Mouse (Mus musculus) 3T3-L1 (cell line): ENCODE measurements at regions not wholly inside any gene's neighbourhood (a gene's known extent, or its start where the extent isn't known, plus 50 kb on each side); places are given as distances from the start of the nearest gene placed in this dataset.
"Not testable (repeated sequence)": the region's sequence is repeated elsewhere in the genome, so short reads cannot be mapped to it uniquely, and the experiment has no call there.

Source experiments
- DNase-seq: peaks from one replicate; pipeline ENCODE4 v3.0.0-alpha.2; 2015; ENCODE audit warnings: low read depth, low spot score

DNA sequence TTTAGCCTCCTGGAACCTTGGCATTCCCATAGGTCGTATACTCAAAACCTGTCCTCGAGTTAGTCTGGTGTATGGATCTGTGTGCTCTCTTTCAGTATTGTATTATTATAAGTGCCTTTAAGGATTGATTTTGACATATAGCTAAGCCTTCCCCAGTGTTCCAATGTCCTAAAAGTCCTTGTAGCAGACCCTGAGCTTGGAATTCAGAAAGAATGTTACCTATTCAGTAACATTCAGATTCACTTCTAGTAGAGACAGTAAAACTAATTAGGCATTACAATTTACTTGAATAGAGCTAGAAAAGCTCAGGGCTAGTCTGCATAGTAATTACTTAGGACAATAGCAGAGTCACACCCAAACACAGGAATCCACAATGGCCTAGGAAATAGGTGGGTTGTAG is 219.8 kb downstream of the 5530400C23Rik start:
- DNase-seq: not testable (repeated sequence)

DNA sequence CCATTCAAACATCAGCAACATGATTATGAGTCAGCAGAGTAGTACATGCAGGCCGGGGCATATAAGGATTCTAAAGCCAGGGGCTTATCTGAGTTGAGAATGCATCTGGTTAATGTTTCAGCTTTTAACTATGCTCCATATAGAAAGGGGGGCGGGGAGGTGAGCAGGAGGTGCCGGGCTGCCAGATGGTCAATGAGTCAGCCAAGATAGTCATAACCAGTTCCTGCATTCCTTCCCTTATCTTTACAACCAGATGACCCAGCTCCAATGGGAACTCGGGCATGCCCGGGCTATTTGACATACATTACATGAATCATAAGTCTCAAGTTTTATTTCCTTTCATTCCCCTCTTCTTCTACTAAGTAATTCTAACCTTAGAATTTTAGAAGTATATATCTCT is 261.5 kb downstream of the 5530400C23Rik start:
- DNase-seq: peak; percentile 47

DNA sequence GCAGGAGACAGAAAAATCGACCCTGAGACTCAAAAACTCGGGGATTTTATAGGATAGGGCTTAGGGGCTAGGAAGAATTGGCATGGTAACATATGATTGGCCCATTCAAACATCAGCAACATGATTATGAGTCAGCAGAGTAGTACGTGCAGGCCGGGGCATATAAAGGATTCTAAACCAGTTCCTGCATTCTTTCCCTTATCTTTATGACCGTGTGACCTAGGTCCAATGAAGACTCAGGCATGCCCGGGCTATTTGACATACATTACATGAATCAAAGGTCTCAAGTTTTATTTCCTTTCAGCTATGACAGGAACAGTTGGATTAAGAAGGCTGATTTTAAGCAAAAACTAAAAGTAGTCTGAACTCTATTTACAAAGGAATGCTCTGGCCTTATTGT is 262.2 kb downstream of the 5530400C23Rik start:
- DNase-seq: no peak
